Mouse (Mus musculus) mammary gland, adult 2 months (tissue): ENCODE data around the gene Abcg1. TPM values are rescaled to one million over a fixed set of nuclear protein-coding genes. Genes with fewer than 3 reads are reported as not detected.

Source experiments
- polyA plus RNA-seq: library from polyadenylated mRNA; depleted of rRNA; stranded (reverse); fragments of >200 nt; gene quantifications from 2 replicates; pipeline ENCODE4 v1.2.3, GENCODE M21; 2012; ENCODE audit warnings: low replicate concordance; rRNA removed

The Abcg1 gene
- polyA plus RNA-seq: 21.3 and 31.8 TPM in 2 replicates

DNA sequence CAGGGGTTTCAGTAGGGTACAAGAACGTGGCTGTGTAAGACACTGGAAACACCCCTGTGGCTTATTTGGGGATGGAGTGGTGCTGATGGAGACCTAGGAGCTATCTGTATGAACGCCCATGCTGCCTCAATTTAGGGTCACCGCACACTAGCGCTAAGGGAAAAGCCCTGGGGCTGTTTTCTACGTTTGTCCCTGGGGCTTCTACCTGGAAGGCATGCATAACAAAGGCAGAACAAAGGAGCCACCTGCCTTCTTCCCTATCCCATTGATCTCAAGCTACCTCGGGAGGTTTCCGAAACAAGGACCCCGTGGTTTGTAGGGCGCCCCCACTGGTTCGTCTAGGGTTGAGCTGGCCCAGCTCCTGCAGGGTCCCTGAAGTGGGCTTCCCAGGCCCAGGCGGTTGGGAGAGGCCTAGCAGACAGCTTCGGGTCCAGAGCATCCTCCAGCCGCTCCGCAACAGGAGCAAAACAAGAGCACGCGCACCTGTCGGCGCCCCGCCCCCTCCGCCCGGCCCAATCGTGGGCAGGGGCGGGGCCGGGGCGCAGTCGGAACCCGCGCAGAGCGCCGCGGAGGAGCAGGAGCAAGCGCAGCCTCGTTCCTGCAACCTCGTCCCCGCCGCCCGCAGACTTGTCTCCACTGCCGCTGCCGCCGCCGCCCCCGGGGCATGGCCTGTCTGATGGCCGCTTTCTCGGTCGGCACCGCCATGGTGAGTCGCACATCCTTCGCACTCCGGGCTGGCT lies at the start of gene Abcg1:
Abcg1 (plus strand) TSS at position 525 of the 740 bp plus-strand sequence.

DNA sequence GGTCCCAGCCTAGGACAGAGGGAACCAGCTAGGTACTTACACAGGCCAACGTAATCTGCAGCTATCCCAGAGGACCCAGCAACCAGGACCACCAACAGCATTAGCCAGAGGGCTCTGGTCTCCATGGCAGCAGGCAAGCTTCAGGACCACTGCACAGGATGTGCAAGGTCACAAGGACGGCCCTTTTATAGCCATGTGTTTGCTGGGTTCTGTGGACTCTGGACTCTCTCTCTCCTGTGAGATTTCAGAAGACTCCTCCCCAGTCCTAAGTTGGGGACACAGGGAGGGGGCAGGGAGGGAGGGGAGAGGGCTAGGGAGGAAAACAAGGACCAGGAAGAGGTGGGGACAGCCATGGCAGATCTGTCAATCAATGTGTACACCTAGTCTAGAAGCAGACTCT lies 72.0 kb downstream of the Abcg1 start, which contains the start of gene Tff3:
Tff3 (minus strand) TSS at position 195 of the 400 bp plus-strand sequence.

DNA sequence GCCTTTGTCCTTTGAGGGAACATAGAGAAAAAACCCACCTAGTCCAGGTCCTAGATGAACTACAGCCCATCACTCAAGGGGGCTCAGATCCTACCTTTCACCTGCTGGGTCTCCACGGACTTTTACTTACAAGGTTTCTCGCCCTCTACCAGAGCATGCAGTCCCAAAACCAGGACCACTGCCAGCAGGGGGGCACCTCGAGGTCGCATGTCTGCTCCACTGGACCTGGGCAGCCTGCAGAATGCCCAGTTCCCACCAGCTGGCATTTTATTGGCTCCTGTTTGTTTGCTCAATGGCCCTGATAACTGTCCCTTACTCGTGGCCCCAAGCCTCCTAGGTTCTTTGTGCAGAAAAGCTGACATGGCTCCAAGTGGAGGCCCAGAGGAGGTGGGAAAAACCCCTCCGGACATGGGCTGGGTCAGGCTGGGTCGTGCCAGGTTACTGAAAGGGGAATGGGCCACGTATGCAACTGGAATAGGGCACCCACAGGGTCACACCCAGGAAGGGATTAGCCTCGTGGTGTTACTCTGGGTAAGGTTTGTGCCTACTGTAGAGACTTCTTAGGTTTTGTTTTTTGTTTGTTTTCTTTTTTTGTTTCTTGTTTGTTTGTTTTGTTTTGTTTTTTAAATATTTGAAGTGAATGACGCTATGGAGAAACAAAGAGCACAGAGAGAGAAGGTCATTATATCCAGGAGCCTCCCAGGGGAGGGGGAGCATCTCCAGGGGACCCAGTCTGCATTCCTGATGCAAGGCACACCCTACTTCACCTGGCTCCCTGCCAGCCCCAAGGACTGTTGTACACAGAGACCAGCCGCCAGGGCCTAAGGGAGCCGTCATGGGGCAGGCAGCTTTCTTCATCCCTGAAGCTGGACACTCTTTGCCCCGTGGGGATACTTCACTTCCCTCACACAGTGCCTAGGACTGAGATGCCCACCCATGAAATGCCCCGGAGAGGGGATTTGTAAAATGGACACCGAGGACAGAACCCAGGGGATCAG lies 86.9 kb downstream of the Abcg1 start, which contains the start of gene Tff2:
Tff2 (minus strand) TSS at position 243 of the 998 bp plus-strand sequence.

DNA sequence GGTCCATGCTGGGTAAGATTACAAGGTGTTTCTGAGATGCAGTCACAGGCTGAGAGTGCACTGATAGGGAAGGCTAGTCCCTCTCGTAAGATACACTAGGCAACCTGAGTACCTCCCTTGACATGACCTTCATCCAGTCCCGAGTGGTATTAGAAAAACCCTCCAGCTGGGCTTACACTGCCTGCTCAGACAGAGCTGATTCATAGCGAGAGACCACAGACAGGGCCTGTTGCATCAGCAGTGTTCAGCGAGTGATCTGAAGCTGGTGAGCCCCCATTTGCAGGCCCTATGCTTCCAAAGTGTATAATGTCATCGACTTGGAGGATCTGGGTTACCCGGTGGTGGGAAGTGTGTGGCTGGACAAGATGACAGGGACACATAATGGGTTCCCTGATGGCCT lies 107.7 kb downstream of the Abcg1 start, which contains the start of gene Tff1:
Tff1 (minus strand) TSS at position 151 of the 400 bp plus-strand sequence.

Other genes starting within 250 kb of the Abcg1 start
- 0.06 and 0.11 TPM in 2 replicates for gene Glp1r, start 155.9 kb upstream of the Abcg1 start, polyA plus RNA-seq
- gene Umodl1, start 103.0 kb upstream of the Abcg1 start, polyA plus RNA-seq: not detected in 2 replicates
- not detected in 2 replicates for gene Tff3, start 72.0 kb downstream of the Abcg1 start, polyA plus RNA-seq
- not detected in 2 replicates for gene Tff2, start 86.6 kb downstream of the Abcg1 start, polyA plus RNA-seq
- gene Tff1, start 107.6 kb downstream of the Abcg1 start, polyA plus RNA-seq: 0.19 TPM in 1 of 2 replicates, not detected in the other
- gene Tmprss3, start 141.3 kb downstream of the Abcg1 start, polyA plus RNA-seq: 0.09 and 0.13 TPM in 2 replicates
- gene Ubash3a, start 150.2 kb downstream of the Abcg1 start, polyA plus RNA-seq: 9.8 and 18.8 TPM in 2 replicates
- gene Rsph1, start 219.7 kb downstream of the Abcg1 start, polyA plus RNA-seq: 0.34 TPM in 1 of 2 replicates, not detected in the other
- 22.5 and 28.7 TPM in 2 replicates for gene Slc37a1, start 229.1 kb downstream of the Abcg1 start, polyA plus RNA-seq